Mouse (Mus musculus) limb, embryonic 14.5 days (tissue): Measurements from ENCODE around the gene Epn2. TPM values are rescaled to one million over a fixed set of nuclear protein-coding genes. Genes with fewer than 3 reads are reported as not detected.

ENCODE experiments used
- ATAC-seq: fragments of 200-750 bp; cut with Nextera tagmentation; 2 replicates; pipeline ENCODE4 v1.8.0; 2017; ENCODE audit warnings: low read depth, moderate number of reproducible peaks, moderate TSS enrichment; ENCODE audit not compliant: low FRiP score
- DNase-seq: peaks from one replicate; pipeline ENCODE4 v3.0.0-alpha.2; 2015; ENCODE audit warnings: low spot score
- H3K27ac ChIP-seq: fragments of 300-500 bp; sonication (generic); replicated peaks from 2 replicates; pipeline ENCODE4 v1.5.1; 2014; ENCODE audit warnings: low read depth, mild to moderate bottlenecking, low read length, moderate library complexity, mixed read lengths
- H3K27me3 ChIP-seq: fragments of 300-500 bp; sonication (generic); 2 replicates; pipeline ENCODE4 v1.6.1; 2014; ENCODE audit warnings: low read length, mixed read lengths; ENCODE audit not compliant: control insufficient read depth, insufficient read depth
- H3K36me3 ChIP-seq: fragments of 300-500 bp; sonication (generic); 2 replicates; pipeline ENCODE4 v1.6.1; 2014; ENCODE audit warnings: mild to moderate bottlenecking, low read length, moderate library complexity, mixed read lengths; ENCODE audit not compliant: control insufficient read depth, insufficient read depth
- H3K4me1 ChIP-seq: fragments of 300-500 bp; sonication (generic); 2 replicates; pipeline ENCODE4 v1.6.1; 2014; ENCODE audit warnings: antibody characterized with exemption, low read length, mixed read lengths; ENCODE audit not compliant: control insufficient read depth, insufficient read depth
- H3K4me2 ChIP-seq: fragments of 300-500 bp; sonication (generic); replicated peaks from 2 replicates; pipeline ENCODE4 v1.6.1; 2014; ENCODE audit warnings: low read depth, mild to moderate bottlenecking, low read length, moderate library complexity; ENCODE audit not compliant: severe bottlenecking
- H3K4me3 ChIP-seq: fragments of 300-500 bp; sonication (generic); replicated peaks from 2 replicates; pipeline ENCODE4 v1.5.1; 2014; ENCODE audit warnings: low read length
- H3K9ac ChIP-seq: fragments of 300-500 bp; sonication (generic); 2 replicates; pipeline ENCODE4 v1.6.1; 2014; ENCODE audit warnings: mild to moderate bottlenecking, low read depth, low read length, moderate library complexity; ENCODE audit not compliant: severe bottlenecking
- H3K9me3 ChIP-seq: fragments of 300-500 bp; sonication (generic); 2 replicates; pipeline ENCODE4 v1.6.1; 2016; ENCODE audit warnings: low read length; ENCODE audit not compliant: control insufficient read depth
- POLR2A ChIP-seq: fragments of 200-500 bp; IDR thresholded peaks from 2 replicates; pipeline ENCODE4 v1.8.0; 2012; ENCODE audit warnings: inconsistent platforms, mild to moderate bottlenecking, moderate library complexity, borderline replicate concordance; ENCODE audit not compliant: insufficient read depth, insufficient read length; ENCODE audit errors: extremely low read depth
- WGBS: fragments of 180-500 bp; shearing (Covaris S2); extraction: QIAGEN DNeasy Blood & Tissue Kit; methylation state at CpG from one replicate; pipeline ENCODE4 v1.1.7; 2014; 5-methylcytosine and 5-hydroxymethylcytosine counted together
- polyA plus RNA-seq, 2 experiments: library from polyadenylated mRNA; depleted of rRNA in 1 of 2; stranded (reverse) in 1 of 2; unstranded in 1 of 2; fragments of >200 nt; fragmentation: Nextera tagmentation in 1 of 2; extraction: Ambion mirVana in 1 of 2; gene quantifications; 2 replicates each; pipeline versions ENCODE4 v1.2.1 to v1.2.3; 2012 to 2014

Gene Epn2
- polyA plus RNA-seq, 2 experiments = 31.1 to 35.1 TPM

- no peak overlapping the region for H3K9ac ChIP-seq
- no peak overlapping the region for H3K4me2 ChIP-seq
- H3K27me3 ChIP-seq = no peaks in the 10 kb centered on the region
- H3K4me1 ChIP-seq = 0 out of 2 replicates have a peak, but pooled peaks cover 5% of the 10 kb centered on the region
- DNase-seq (peak; percentile 8), ATAC-seq (no peak)
- no peak overlapping the region for H3K27ac ChIP-seq
- no peaks in the 10 kb centered on the region for H3K36me3 ChIP-seq
- no peaks in the 10 kb centered on the region for H3K9me3 ChIP-seq
- WGBS = 89% methylated on average over 3 of the region's 3 CpGs
- no peak overlapping the region for H3K4me3 ChIP-seq
- no peak for TF ChIP-seq POLR2A
These were observed 8.3 kb downstream of the Epn2 start for GRCm38 (mm10) chr11:61571225-61571624.

GRCm38 (mm10) chr11:61569671-61570070, 9.8 kb downstream of the Epn2 start:
- ATAC-seq = no peak
- no peaks in the 10 kb centered on the region for H3K36me3 ChIP-seq
- no peak overlapping the region for H3K4me3 ChIP-seq
- no peak overlapping the region for H3K27ac ChIP-seq
- DNase-seq = peak; percentile 4
- WGBS = 89% methylated on average over 1 of the region's 1 CpGs
- TF ChIP-seq POLR2A = no peak
- H3K9me3 ChIP-seq = no peaks in the 10 kb centered on the region
- no peaks in the 10 kb centered on the region for H3K27me3 ChIP-seq
- peaks cover 10% of the 10 kb centered on the region for H3K4me1 ChIP-seq
- no peak overlapping the region for H3K9ac ChIP-seq
- no peak overlapping the region for H3K4me2 ChIP-seq

DNA sequence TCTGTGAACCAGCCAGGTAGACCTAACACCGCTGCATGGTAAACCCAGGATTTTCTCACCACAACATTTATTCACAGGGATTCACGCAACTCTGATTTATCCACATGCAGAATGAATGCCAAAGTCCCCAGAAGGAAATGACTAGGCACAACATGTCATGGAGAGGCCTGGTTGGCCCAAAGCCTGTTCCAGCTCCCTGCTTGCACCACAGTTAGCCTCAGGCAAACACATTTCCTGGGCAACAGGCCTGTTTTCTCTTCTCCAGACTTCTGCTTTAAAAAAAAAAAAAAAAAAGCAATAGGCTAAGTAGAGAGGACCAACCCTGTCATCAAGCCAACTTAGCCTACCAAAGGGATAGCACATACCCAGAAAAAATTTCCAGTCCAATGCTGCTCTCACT, 14.9 kb downstream of the Epn2 start:
- no peaks in the 10 kb centered on the region for H3K36me3 ChIP-seq
- WGBS = 74% methylated on average over 2 of the region's 2 CpGs
- H3K4me2 ChIP-seq = no peak overlapping the region
- DNase-seq (peak; percentile 30), ATAC-seq (no peak)
- no peak overlapping the region for H3K4me3 ChIP-seq
- no peaks in the 10 kb centered on the region for H3K9me3 ChIP-seq
- no peaks in the 10 kb centered on the region for H3K27me3 ChIP-seq
- peaks cover 23% of the 10 kb centered on the region for H3K4me1 ChIP-seq
- H3K9ac ChIP-seq = no peak overlapping the region
- TF ChIP-seq POLR2A = no peak
- no peak overlapping the region for H3K27ac ChIP-seq

DNA sequence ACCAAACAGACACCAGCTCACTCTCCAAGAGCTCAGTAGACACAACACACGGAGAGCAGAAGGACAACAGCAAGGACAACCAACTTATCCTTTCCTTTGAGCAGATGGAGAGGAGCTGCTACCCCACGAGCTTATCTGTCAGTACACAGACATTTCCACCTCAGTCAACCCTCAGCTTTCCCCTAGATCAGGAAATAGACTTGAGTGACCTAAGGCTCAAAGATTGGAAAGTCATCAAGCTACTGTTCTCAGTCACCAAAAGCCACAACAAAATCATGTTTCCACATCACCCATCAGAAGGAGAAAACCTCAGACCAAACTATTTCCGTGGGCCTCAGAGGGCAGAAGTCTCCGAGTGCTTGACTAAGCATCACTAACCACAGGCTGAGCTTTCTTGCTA, 15.5 kb downstream of the Epn2 start:
- no peak for ATAC-seq
- no peak for TF ChIP-seq POLR2A
- 77% methylated on average over 4 of the region's 4 CpGs for WGBS

DNA sequence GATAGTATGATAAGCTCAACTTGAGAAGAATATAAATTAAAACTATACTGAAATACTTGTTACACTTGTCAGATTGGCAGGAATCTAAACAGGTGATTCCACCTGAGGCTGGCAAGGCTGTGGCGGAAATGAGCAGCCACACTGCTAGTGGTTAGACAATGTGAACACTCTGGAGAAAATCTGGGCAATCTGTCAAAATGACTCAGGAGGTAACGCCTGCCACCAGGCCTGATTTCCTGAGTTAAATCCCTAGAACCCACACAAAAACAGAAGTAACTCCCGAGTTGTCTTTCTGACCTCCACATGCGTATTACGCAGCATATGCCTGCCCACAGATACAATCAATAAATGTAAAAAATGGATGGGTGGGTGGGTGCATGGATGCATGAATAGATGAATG, 17.1 kb downstream of the Epn2 start:
- H3K4me1 ChIP-seq = peaks cover 18% of the 10 kb centered on the region
- H3K27ac ChIP-seq = no peak overlapping the region
- ATAC-seq = no peak
- no peak overlapping the region for H3K4me2 ChIP-seq
- no peak overlapping the region for H3K9ac ChIP-seq
- no peaks in the 10 kb centered on the region for H3K9me3 ChIP-seq
- H3K4me3 ChIP-seq = no peak overlapping the region
- WGBS = 69% methylated on average over 5 of the region's 5 CpGs
- DNase-seq = no peak
- no peaks in the 10 kb centered on the region for H3K36me3 ChIP-seq
- no peaks in the 10 kb centered on the region for H3K27me3 ChIP-seq
- TF ChIP-seq POLR2A = no peak

More for the DNA sequence above, 15.5 kb downstream of the Epn2 start:
- DNase-seq = no peak
- Histone ChIP-seq H3K27ac (no peak overlapping the region), H3K27me3 (no peaks in the 10 kb centered on the region), H3K9ac (no peak overlapping the region), H3K4me3 (no peak overlapping the region), H3K9me3 (no peaks in the 10 kb centered on the region), H3K36me3 (no peaks in the 10 kb centered on the region), H3K4me1 (peaks cover 23% of the 10 kb centered on the region), H3K4me2 (no peak overlapping the region)

DNA sequence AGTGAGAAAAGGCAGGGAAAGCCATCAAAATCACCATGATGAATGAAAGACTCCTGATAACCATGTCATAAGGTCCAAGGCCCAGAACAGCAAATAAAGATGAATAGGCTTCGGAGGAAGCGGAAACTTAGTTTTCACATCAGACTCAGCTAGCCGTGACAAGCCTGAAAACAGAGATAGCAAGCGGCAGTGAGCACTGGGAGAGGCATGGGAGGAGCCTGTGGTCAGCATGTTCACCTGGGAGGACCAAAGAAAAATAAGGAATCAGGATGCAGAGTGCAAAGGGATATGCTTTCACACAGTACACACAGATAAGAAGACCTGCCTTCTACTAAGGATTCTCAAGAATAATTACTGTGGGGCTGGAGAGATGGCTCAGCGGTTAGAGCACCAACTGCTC, 19.9 kb downstream of the Epn2 start:
- no peak for TF ChIP-seq POLR2A
- peaks cover 12% of the 10 kb centered on the region for H3K4me1 ChIP-seq
- WGBS = 85% methylated on average over 5 of the region's 5 CpGs
- DNase-seq (no peak), ATAC-seq (no peak)
- H3K36me3 ChIP-seq = no peaks in the 10 kb centered on the region
- no peak overlapping the region for H3K9ac ChIP-seq
- no peak overlapping the region for H3K4me3 ChIP-seq
- H3K4me2 ChIP-seq = no peak overlapping the region
- no peaks in the 10 kb centered on the region for H3K9me3 ChIP-seq
- H3K27me3 ChIP-seq = no peaks in the 10 kb centered on the region
- no peak overlapping the region for H3K27ac ChIP-seq
